Mouse (Mus musculus) bone marrow macrophage, adult 2 months (primary cell): Measurements from ENCODE around the gene Als2.

Experiments
- CTCF ChIP-seq: IDR thresholded peaks from 2 replicates; pipeline ENCODE4 v1.5.1; 2012; ENCODE audit warnings: low read depth, mild to moderate bottlenecking, low read length, moderate library complexity
- POLR2A ChIP-seq: IDR thresholded peaks from 2 replicates; pipeline ENCODE4 v1.6.1; 2012; ENCODE audit warnings: mild to moderate bottlenecking, low read depth, low read length, borderline replicate concordance

- TF ChIP-seq CTCF (no peak), POLR2A (no peak)
Measured at GRCm38 (mm10) chr1:59243770-59244169, 6.7 kb upstream of the Als2 start.
